Mouse (Mus musculus) embryonic facial prominence, embryonic 14.5 days (tissue): ENCODE results near the gene Slc25a33. TPM values are rescaled to one million over a fixed set of nuclear protein-coding genes. Genes with fewer than 3 reads are reported as not detected.

Source experiments
- ATAC-seq: fragments of 200-750 bp; cut with Nextera tagmentation; 2 replicates; pipeline ENCODE4 v1.8.0; 2017; ENCODE audit warnings: low read depth, moderate number of reproducible peaks, moderate TSS enrichment
- DNase-seq: peaks from one replicate; pipeline ENCODE4 v3.0.0-alpha.2; 2015; ENCODE audit warnings: low spot score
- H3K27ac ChIP-seq: fragments of 300-500 bp; sonication (generic); replicated peaks from 2 replicates; pipeline ENCODE4 v1.5.1; 2014; ENCODE audit warnings: low read depth, mild to moderate bottlenecking, low read length, moderate library complexity
- H3K27me3 ChIP-seq: fragments of 300-500 bp; sonication (generic); replicated peaks from 2 replicates; pipeline ENCODE4 v1.6.1; 2014; ENCODE audit warnings: low read length; ENCODE audit not compliant: control insufficient read depth, insufficient read depth
- H3K36me3 ChIP-seq: fragments of 300-500 bp; sonication (generic); 2 replicates; pipeline ENCODE4 v1.6.1; 2014; ENCODE audit warnings: low read length, mixed read lengths; ENCODE audit not compliant: control insufficient read depth, insufficient read depth
- H3K4me1 ChIP-seq: fragments of 300-500 bp; sonication (generic); 2 replicates; pipeline ENCODE4 v1.6.1; 2014; ENCODE audit warnings: antibody characterized with exemption, low read length; ENCODE audit not compliant: control insufficient read depth, insufficient read depth
- H3K4me2 ChIP-seq: fragments of 300-500 bp; sonication (generic); 2 replicates; pipeline ENCODE4 v1.6.1; 2014; ENCODE audit warnings: low read depth, mild to moderate bottlenecking, low read length, moderate library complexity, mixed read lengths
- H3K4me3 ChIP-seq: fragments of 300-500 bp; sonication (generic); 2 replicates; pipeline ENCODE4 v1.5.1; 2014; ENCODE audit warnings: low read depth, mild to moderate bottlenecking, low read length
- H3K9ac ChIP-seq: fragments of 300-500 bp; sonication (generic); 2 replicates; pipeline ENCODE4 v1.6.1; 2014; ENCODE audit warnings: low read depth, mild to moderate bottlenecking, low read length, moderate library complexity, mixed read lengths
- H3K9me3 ChIP-seq: fragments of 300-500 bp; sonication (generic); 2 replicates; pipeline ENCODE4 v1.6.1; 2016; ENCODE audit warnings: low read length; ENCODE audit not compliant: control insufficient read depth
- WGBS: fragments of 180-500 bp; shearing (Covaris S2); extraction: QIAGEN DNeasy Blood & Tissue Kit; methylation state at CpG from one replicate; pipeline ENCODE4 v1.1.7; 2014; 5-methylcytosine and 5-hydroxymethylcytosine counted together
- polyA plus RNA-seq: library from polyadenylated mRNA; unstranded; fragments of >200 nt; fragmentation: Nextera tagmentation; extraction: Ambion mirVana; gene quantifications from 2 replicates; pipeline ENCODE4 v1.2.1, GENCODE M21; 2014

Gene Slc25a33
- polyA plus RNA-seq, 1 experiment from 2014 or later: 10.6 TPM

GRCm38 (mm10) chr4:149791470-149791869 is 17.4 kb upstream of the Slc25a33 start:
- ATAC-seq (no peak), DNase-seq (no peak)
- Histone ChIP-seq H3K4me2 (no peak overlapping the region), H3K27me3 (no peaks in the 10 kb centered on the region), H3K9me3 (no peaks in the 10 kb centered on the region), H3K4me1 (no peaks in the 10 kb centered on the region), H3K9ac (no peak overlapping the region), H3K27ac (no peak overlapping the region), H3K4me3 (no peak overlapping the region), H3K36me3 (no peaks in the 10 kb centered on the region)
- WGBS: 80% methylated on average over 4 of the region's 4 CpGs

- H3K27ac ChIP-seq: no peak overlapping the region
- no peaks in the 10 kb centered on the region for H3K4me1 ChIP-seq
- DNase-seq (no peak), ATAC-seq (no peak)
- 88% methylated on average over 2 of the region's 2 CpGs for WGBS
- no peaks in the 10 kb centered on the region for H3K9me3 ChIP-seq
- no peak overlapping the region for H3K4me3 ChIP-seq
- no peak overlapping the region for H3K9ac ChIP-seq
- no peaks in the 10 kb centered on the region for H3K27me3 ChIP-seq
- H3K36me3 ChIP-seq: no peaks in the 10 kb centered on the region
- no peak overlapping the region for H3K4me2 ChIP-seq
Measured at GRCm38 (mm10) chr4:149790969-149791368, 16.9 kb upstream of the Slc25a33 start.

GRCm38 (mm10) chr4:149790546-149790945 is 16.5 kb upstream of the Slc25a33 start:
- Histone ChIP-seq H3K4me2 (no peak overlapping the region), H3K27ac (no peak overlapping the region), H3K27me3 (no peaks in the 10 kb centered on the region), H3K9ac (0 out of 2 replicates have a peak overlapping the region, but pooled peaks have one; percentile 4), H3K36me3 (no peaks in the 10 kb centered on the region), H3K9me3 (no peaks in the 10 kb centered on the region), H3K4me1 (no peaks in the 10 kb centered on the region), H3K4me3 (no peak overlapping the region)
- DNase-seq: no peak
- 62% methylated on average over 4 of the region's 4 CpGs for WGBS
- no peak for ATAC-seq

GRCm38 (mm10) chr4:149789421-149790194 is 15.5 kb upstream of the Slc25a33 start:
- H3K9me3 ChIP-seq: no peaks in the 10 kb centered on the region
- DNase-seq (no peak), ATAC-seq (no peak)
- H3K36me3 ChIP-seq: no peaks in the 10 kb centered on the region
- H3K27ac ChIP-seq: no peak overlapping the region
- H3K4me3 ChIP-seq: no peak overlapping the region
- 72% methylated on average over 13 of the region's 13 CpGs for WGBS
- no peaks in the 10 kb centered on the region for H3K4me1 ChIP-seq
- H3K27me3 ChIP-seq: no peaks in the 10 kb centered on the region
- no peak overlapping the region for H3K9ac ChIP-seq
- H3K4me2 ChIP-seq: no peak overlapping the region

- Histone ChIP-seq H3K9ac (no peak overlapping the region), H3K4me3 (no peak overlapping the region), H3K36me3 (no peaks in the 10 kb centered on the region), H3K27ac (no peak overlapping the region), H3K4me1 (no peaks in the 10 kb centered on the region), H3K9me3 (no peaks in the 10 kb centered on the region), H3K27me3 (no peaks in the 10 kb centered on the region), H3K4me2 (no peak overlapping the region)
- no peak for DNase-seq
- 83% methylated on average over 5 of the region's 5 CpGs for WGBS
- ATAC-seq: no peak
Measured at GRCm38 (mm10) chr4:149784901-149785300, 10.8 kb upstream of the Slc25a33 start.

- no peaks in the 10 kb centered on the region for H3K9me3 ChIP-seq
- no peaks in the 10 kb centered on the region for H3K27me3 ChIP-seq
- no peak overlapping the region for H3K4me3 ChIP-seq
- no peaks in the 10 kb centered on the region for H3K4me1 ChIP-seq
- no peak overlapping the region for H3K4me2 ChIP-seq
- DNase-seq (no peak), ATAC-seq (no peak)
- H3K27ac ChIP-seq: no peak overlapping the region
- H3K36me3 ChIP-seq: no peaks in the 10 kb centered on the region
- WGBS: 87% methylated on average over 9 of the region's 9 CpGs
- H3K9ac ChIP-seq: no peak overlapping the region
Measured at GRCm38 (mm10) chr4:149784371-149784770, 10.3 kb upstream of the Slc25a33 start.

GRCm38 (mm10) chr4:149782975-149783374 is 8.9 kb upstream of the Slc25a33 start:
- no peak overlapping the region for H3K4me2 ChIP-seq
- H3K4me1 ChIP-seq: no peaks in the 10 kb centered on the region
- 46% methylated on average over 8 of the region's 8 CpGs for WGBS
- no peaks in the 10 kb centered on the region for H3K9me3 ChIP-seq
- no peak overlapping the region for H3K9ac ChIP-seq
- H3K27ac ChIP-seq: peak overlapping the region; percentile 52
- DNase-seq (peak; percentile 40), ATAC-seq (no peak)
- no peaks in the 10 kb centered on the region for H3K27me3 ChIP-seq
- no peak overlapping the region for H3K4me3 ChIP-seq
- no peaks in the 10 kb centered on the region for H3K36me3 ChIP-seq

GRCm38 (mm10) chr4:149780565-149781356 is 6.7 kb upstream of the Slc25a33 start:
- Histone ChIP-seq H3K9me3 (no peaks in the 10 kb centered on the region), H3K27me3 (no peaks in the 10 kb centered on the region), H3K4me2 (no peak overlapping the region), H3K36me3 (no peaks in the 10 kb centered on the region), H3K4me3 (no peak overlapping the region), H3K27ac (no peak overlapping the region), H3K4me1 (no peaks in the 10 kb centered on the region), H3K9ac (no peak overlapping the region)
- DNase-seq (peak; percentile 65), ATAC-seq (no peak)
- 63% methylated on average over 13 of the region's 13 CpGs for WGBS
